Mouse (Mus musculus): ENCODE data around the gene Hhat. TPM values are rescaled to one million over a fixed set of nuclear protein-coding genes. Genes with fewer than 3 reads are reported as not detected.

Hhat gene
- polyA plus RNA-seq, 1 experiment = 0.39 TPM

GRCm38 (mm10) chr1:192621843-192622242 is 149.2 kb downstream of the Hhat start:
- H3K4me3 ChIP-seq (ENCODE audit: insufficient read depth, low read length) = no peak overlapping the region
- no peak overlapping the region for H3K27ac ChIP-seq (ENCODE audit: insufficient read depth, low read depth, low read length)
- TF ChIP-seq CTCF (IDR thresholded peaks at IDR 0.05; ENCODE audit: low read depth, low read length) = no peak
- TF ChIP-seq POLR2A (IDR thresholded peaks at IDR 0.05; ENCODE audit: borderline replicate concordance, low read depth, low read length) = no peak
- no peaks in the 10 kb centered on the region for H3K4me1 ChIP-seq (ENCODE audit: control insufficient read depth, insufficient read depth, low read length)

DNA sequence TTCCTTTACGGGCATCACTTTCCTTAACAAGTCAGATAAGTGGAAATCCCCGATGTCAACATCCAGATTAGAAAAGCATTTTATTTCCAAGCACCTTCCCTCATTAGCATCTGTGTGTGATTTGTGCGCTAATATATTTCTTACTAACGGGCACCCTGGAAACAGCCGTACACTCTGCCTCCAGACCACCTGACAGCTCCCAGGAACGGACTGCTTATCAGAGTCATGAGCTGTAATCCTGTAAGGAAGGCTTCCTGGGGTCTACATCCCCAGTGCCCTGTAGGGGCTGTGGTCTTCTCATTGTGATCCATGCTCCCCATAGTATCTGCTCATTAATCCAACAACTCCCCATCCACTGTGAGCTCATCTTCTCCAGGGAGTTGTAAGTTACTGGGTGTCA is 157.8 kb downstream of the Hhat start:
- TF ChIP-seq CTCF (IDR thresholded peaks at IDR 0.05; ENCODE audit: low read depth, low read length) (no peak), POLR2A (IDR thresholded peaks at IDR 0.05; ENCODE audit: borderline replicate concordance, low read depth, low read length) (no peak)
- Histone ChIP-seq H3K4me3 (ENCODE audit: insufficient read depth, low read length) (no peak overlapping the region), H3K27ac (ENCODE audit: insufficient read depth, low read depth, low read length) (no peak overlapping the region), H3K4me1 (ENCODE audit: control insufficient read depth, insufficient read depth, low read length) (no peaks in the 10 kb centered on the region)

DNA sequence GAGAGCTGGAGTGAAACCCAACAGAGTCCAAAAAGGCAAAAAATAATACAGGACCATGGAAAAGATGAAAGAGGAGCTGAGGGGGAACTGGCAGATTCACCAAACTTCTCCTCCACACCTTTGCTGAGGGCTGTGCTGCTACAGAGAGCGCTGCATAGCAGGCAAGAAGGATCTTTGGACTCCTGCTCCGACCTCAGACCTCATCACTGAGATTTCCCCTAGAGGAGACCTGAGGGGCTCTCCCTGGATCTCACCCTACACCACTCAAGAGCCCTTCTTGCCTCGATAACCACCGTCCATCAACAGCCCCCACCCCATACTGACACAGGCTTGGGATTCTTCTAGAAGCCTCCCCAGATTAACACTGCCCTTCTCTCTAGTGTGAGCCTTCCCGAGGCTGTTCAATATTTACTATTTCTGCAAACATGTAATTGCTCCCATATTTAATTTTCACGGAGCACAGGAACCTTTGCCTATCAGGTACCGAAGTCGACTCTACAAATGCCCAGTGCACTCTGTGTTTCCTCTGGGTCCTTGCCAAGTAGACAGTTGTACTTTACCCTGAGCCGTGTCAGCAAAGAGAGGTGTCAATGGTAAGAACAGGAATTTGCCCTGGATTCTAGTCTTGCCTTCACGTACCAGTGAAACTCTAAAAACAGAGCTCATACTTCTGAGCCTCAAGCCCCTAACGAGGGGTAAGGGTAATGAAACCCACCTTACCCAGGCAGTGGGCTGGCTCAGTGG is 158.9 kb downstream of the Hhat start:
- TF ChIP-seq CTCF (IDR thresholded peaks at IDR 0.05; ENCODE audit: low read depth, low read length) (no peak), POLR2A (IDR thresholded peaks at IDR 0.05; ENCODE audit: borderline replicate concordance, low read depth, low read length) (no peak)
- Histone ChIP-seq H3K4me1 (ENCODE audit: control insufficient read depth, insufficient read depth, low read length) (no peaks in the 10 kb centered on the region), H3K27ac (ENCODE audit: insufficient read depth, low read depth, low read length) (no peak overlapping the region), H3K4me3 (ENCODE audit: insufficient read depth, low read length) (no peak overlapping the region)

- Histone ChIP-seq H3K4me1 (ENCODE audit: control insufficient read depth, insufficient read depth, low read length) (no peaks in the 10 kb centered on the region), H3K27ac (ENCODE audit: insufficient read depth, low read depth, low read length) (no peak overlapping the region), H3K4me3 (ENCODE audit: insufficient read depth, low read length) (no peak overlapping the region)
- TF ChIP-seq CTCF (IDR thresholded peaks at IDR 0.05; ENCODE audit: low read depth, low read length) (no peak), POLR2A (IDR thresholded peaks at IDR 0.05; ENCODE audit: borderline replicate concordance, low read depth, low read length) (no peak)
These were observed 164.1 kb downstream of the Hhat start for GRCm38 (mm10) chr1:192606876-192607275.

DNA sequence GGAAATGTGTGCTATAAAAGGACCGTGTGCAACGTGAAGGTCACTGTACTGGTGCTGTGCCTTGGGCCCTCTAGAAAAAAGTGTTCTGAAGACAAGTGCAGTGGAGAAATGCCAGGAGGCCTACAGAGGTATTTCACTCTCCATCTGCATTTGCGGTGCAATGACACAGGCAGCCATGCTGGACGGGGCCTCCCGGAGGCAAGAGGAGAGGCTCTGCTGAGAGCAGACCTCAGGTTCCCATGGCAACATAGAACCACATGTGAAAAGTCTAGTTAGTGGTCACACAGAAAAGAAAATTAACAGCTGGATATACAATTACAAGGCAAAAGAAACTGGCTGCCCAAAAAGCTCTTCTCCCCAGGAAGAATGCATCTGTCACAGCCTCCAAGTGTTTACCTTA is 166.6 kb downstream of the Hhat start:
- H3K4me3 ChIP-seq (ENCODE audit: insufficient read depth, low read length) = no peak overlapping the region
- no peaks in the 10 kb centered on the region for H3K4me1 ChIP-seq (ENCODE audit: control insufficient read depth, insufficient read depth, low read length)
- H3K27ac ChIP-seq (ENCODE audit: insufficient read depth, low read depth, low read length) = no peak overlapping the region
- TF ChIP-seq CTCF (IDR thresholded peaks at IDR 0.05; ENCODE audit: low read depth, low read length) = no peak
- no peak for TF ChIP-seq POLR2A (IDR thresholded peaks at IDR 0.05; ENCODE audit: borderline replicate concordance, low read depth, low read length)

DNA sequence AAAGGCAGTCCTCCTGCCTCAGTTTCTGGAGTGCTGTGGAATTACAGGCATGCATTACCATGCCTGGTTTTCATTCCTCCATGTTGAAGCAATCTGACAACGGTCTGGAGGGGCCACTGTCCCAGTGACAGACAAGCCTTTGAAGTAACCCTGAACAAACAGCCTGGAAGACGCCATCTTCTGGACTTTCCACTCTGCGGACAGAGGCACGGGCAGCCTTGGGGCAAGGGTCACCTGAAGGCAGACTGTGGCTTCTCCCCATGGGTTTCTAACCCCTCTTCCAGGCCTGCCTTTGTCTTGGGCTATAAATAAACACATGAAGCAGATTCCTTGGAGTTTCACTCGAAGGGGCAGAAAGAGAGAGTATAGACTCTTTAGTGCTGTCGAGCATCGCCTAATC is 167.5 kb downstream of the Hhat start:
- Histone ChIP-seq H3K4me1 (ENCODE audit: control insufficient read depth, insufficient read depth, low read length) (no peaks in the 10 kb centered on the region), H3K4me3 (ENCODE audit: insufficient read depth, low read length) (no peak overlapping the region), H3K27ac (ENCODE audit: insufficient read depth, low read depth, low read length) (no peak overlapping the region)
- TF ChIP-seq CTCF (IDR thresholded peaks at IDR 0.05; ENCODE audit: low read depth, low read length) = no peak

- H3K4me3 ChIP-seq (ENCODE audit: insufficient read depth, low read length) = no peak overlapping the region
- TF ChIP-seq POLR2A (IDR thresholded peaks at IDR 0.05; ENCODE audit: borderline replicate concordance, low read depth, low read length) (no peak), CTCF (IDR thresholded peaks at IDR 0.05; ENCODE audit: low read depth, low read length) (no peak)
- H3K4me1 ChIP-seq (ENCODE audit: control insufficient read depth, insufficient read depth, low read length) = no peaks in the 10 kb centered on the region
- no peak overlapping the region for H3K27ac ChIP-seq (ENCODE audit: insufficient read depth, low read depth, low read length)
These were observed 169.8 kb downstream of the Hhat start for GRCm38 (mm10) chr1:192601206-192601605.

- Histone ChIP-seq H3K4me3 (ENCODE audit: insufficient read depth, low read length) (no peak overlapping the region), H3K4me1 (ENCODE audit: control insufficient read depth, insufficient read depth, low read length) (no peaks in the 10 kb centered on the region), H3K27ac (ENCODE audit: insufficient read depth, low read depth, low read length) (no peak overlapping the region)
- no peak for TF ChIP-seq POLR2A (IDR thresholded peaks at IDR 0.05; ENCODE audit: borderline replicate concordance, low read depth, low read length)
- no peak for TF ChIP-seq CTCF (IDR thresholded peaks at IDR 0.05; ENCODE audit: low read depth, low read length)
These were observed 171.3 kb downstream of the Hhat start for GRCm38 (mm10) chr1:192599746-192600145.

DNA sequence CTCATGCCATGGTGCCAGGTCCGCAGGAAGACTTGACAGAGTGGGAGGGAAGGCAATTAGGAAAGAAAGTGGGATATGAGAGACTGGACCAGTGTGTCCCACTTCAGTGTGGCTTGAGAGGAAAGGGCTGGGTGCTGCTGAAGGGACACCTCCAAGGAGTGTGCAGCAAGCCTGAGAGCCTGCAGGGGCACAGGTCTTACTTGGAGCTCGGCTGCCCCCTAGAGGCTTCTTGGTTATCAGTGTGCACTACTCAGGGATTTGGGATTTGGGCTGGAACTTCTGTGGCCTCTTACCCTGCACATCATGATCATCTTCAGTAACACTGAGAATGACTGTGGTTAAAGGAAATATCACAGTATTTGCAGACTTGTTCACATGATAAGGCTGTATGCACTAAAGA is 172.6 kb downstream of the Hhat start:
- H3K4me3 ChIP-seq (ENCODE audit: insufficient read depth, low read length) = no peak overlapping the region
- no peak for TF ChIP-seq POLR2A (IDR thresholded peaks at IDR 0.05; ENCODE audit: borderline replicate concordance, low read depth, low read length)
- peak; percentile 51; the same call in 1 of the 2 replicates for TF ChIP-seq CTCF (IDR thresholded peaks at IDR 0.05; ENCODE audit: low read depth, low read length)

DNA sequence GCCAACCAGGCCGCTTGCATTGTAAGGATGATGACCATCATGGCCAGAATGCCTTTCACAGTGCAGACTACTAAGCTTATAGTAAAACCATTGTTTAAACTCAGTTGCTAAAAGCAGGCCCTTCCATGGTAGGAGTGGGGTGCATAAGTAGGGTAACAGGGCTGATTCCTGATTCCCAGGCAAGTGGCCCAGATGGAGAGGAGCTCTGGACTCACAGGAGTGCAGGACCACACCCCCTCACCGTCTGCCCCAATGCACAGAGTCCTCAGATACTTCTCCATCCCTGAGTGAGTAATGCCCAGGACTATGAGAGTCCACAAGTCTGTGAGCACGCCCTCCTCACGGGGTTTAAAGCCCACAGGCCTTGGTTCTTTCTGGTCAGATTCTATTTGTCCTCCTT is 175.6 kb downstream of the Hhat start:
- TF ChIP-seq CTCF (IDR thresholded peaks at IDR 0.05; ENCODE audit: low read depth, low read length) = no peak
- no peak for TF ChIP-seq POLR2A (IDR thresholded peaks at IDR 0.05; ENCODE audit: borderline replicate concordance, low read depth, low read length)
- Histone ChIP-seq H3K4me1 (ENCODE audit: control insufficient read depth, insufficient read depth, low read length) (no peaks in the 10 kb centered on the region), H3K4me3 (ENCODE audit: insufficient read depth, low read length) (no peak overlapping the region), H3K27ac (ENCODE audit: insufficient read depth, low read depth, low read length) (no peak overlapping the region)

More for the DNA sequence above, 172.6 kb downstream of the Hhat start:
- Histone ChIP-seq H3K4me1 (ENCODE audit: control insufficient read depth, insufficient read depth, low read length) (no peaks in the 10 kb centered on the region), H3K27ac (ENCODE audit: insufficient read depth, low read depth, low read length) (no peak overlapping the region)

Measured in bone marrow macrophage, adult 2 months (primary cell).